Mouse (Mus musculus): ENCODE data around the gene Relt. TPM values are rescaled to one million over a fixed set of nuclear protein-coding genes. Genes with fewer than 3 reads are reported as not detected.

Relt gene
- polyA plus RNA-seq, 1 experiment from 2014 or later = 1.0 TPM

DNA sequence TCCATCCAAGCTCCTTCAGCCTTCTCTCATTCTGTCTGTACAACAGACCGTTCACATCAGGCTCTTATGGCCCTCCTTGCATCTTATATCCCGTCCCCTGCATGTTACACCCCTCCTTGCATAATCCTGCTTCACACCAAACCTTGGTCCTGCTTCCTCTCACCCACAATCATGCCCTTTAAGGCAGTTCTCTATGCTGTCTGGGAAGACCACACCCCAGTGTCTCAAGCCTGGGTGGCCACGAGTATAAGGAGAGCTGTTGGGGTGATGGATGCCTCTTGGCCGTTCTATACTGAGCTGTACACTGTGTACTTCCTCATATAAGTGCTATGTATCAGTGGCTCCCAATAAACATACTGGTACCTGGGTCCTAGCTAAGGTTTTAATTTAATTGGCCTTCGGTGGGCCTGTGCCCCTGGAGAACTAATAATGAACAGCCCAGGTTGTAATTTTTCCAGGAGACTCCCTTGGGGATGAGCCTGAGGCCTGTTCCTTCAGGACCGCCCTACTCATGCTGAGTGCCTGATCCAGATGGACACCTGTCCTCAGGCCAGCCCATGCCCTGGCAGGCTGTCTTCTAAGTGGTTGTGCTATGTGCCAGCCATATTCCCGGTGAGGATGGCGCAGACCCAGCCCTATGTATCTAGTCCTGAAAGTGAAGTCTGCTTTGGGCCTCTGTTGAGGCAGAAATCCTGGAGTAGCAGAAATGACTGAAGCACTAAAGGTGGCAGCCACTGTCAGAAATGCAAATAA lies 6.8 kb upstream of the Relt start:
- Histone ChIP-seq H3K4me3 (ENCODE audit: low read depth, low read length) (no peak overlapping the region), H3K27ac (ENCODE audit: low read depth, low read length) (no peak overlapping the region), H3K4me1 (replicated peaks; ENCODE audit: control insufficient read depth, insufficient read depth, low read length) (no peaks in the 10 kb centered on the region), H3K4me2 (replicated peaks; ENCODE audit: low read depth) (no peak overlapping the region), H3K9ac (ENCODE audit: low read depth, low read length) (no peak overlapping the region), H3K9me3 (ENCODE audit: control insufficient read depth) (no peaks in the 10 kb centered on the region), H3K36me3 (ENCODE audit: control insufficient read depth, insufficient read depth) (no peaks in the 10 kb centered on the region; the same call in 1 of the 2 replicates), H3K27me3 (replicated peaks; ENCODE audit: control insufficient read depth, insufficient read depth, low read length) (no peaks in the 10 kb centered on the region)
- ATAC-seq = no peak
- no peak for TF ChIP-seq CTCF (IDR thresholded peaks at IDR 0.05; ENCODE audit: low read depth)
- WGBS = 87% methylated on average over 8 of the region's 8 CpGs

DNA sequence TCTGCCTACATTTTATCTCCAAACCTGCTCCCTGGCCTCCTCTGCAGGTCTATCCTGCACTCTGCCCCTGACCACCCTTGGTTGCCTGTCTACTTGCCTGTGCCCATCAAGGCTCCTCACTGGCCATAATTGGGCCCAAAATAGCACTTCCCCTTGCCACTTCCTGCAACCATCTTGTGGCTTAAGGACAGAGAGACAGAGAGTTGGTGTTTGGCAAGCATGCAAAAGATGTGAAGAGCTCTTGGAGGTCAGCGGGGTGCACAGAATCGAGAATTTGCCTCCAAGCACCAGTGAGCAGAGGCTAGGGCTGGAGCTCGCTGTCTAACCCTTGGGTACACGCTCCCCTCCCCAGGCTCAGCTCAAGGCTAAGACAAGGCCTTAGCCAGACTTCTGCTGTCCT lies 5.3 kb upstream of the Relt start:
- H3K4me3 ChIP-seq (ENCODE audit: low read depth, low read length) = no peak overlapping the region
- WGBS = 72% methylated on average over 4 of the region's 4 CpGs
- no peaks in the 10 kb centered on the region for H3K4me1 ChIP-seq (replicated peaks; ENCODE audit: control insufficient read depth, insufficient read depth, low read length)
- H3K36me3 ChIP-seq (ENCODE audit: control insufficient read depth, insufficient read depth) = no peaks in the 10 kb centered on the region; the same call in 1 of the 2 replicates
- no peak overlapping the region for H3K9ac ChIP-seq (ENCODE audit: low read depth, low read length)
- no peaks in the 10 kb centered on the region for H3K27me3 ChIP-seq (replicated peaks; ENCODE audit: control insufficient read depth, insufficient read depth, low read length)
- H3K4me2 ChIP-seq (replicated peaks; ENCODE audit: low read depth) = no peak overlapping the region
- no peaks in the 10 kb centered on the region for H3K9me3 ChIP-seq (ENCODE audit: control insufficient read depth)
- no peak overlapping the region for H3K27ac ChIP-seq (ENCODE audit: low read depth, low read length)
- ATAC-seq = no peak
- no peak for TF ChIP-seq CTCF (IDR thresholded peaks at IDR 0.05; ENCODE audit: low read depth)

DNA sequence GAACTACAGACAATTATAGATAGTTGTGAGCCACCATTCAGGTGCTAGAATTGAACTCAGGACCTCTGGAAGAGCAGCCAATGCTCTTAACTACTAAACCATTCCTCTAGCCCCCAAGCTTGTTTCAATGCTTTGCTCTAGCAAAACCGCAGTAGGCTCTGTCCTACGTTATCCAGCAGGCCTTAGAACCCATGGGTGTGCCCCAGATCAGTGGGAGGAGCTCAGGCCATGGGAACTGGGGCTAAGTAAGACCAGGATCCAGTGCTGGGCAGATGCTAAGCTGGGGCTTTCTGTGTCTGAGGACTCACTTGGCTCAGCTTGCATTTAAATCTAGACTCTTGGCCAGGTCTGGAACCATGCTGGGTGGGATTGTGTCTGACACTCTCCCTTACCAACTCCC lies 4.3 kb upstream of the Relt start:
- no peak for TF ChIP-seq CTCF (IDR thresholded peaks at IDR 0.05; ENCODE audit: low read depth)
- no peak for ATAC-seq
- WGBS = 48% methylated on average over 2 of the region's 2 CpGs
- Histone ChIP-seq H3K4me1 (replicated peaks; ENCODE audit: control insufficient read depth, insufficient read depth, low read length) (no peaks in the 10 kb centered on the region), H3K4me3 (ENCODE audit: low read depth, low read length) (no peak overlapping the region), H3K4me2 (replicated peaks; ENCODE audit: low read depth) (no peak overlapping the region), H3K27ac (ENCODE audit: low read depth, low read length) (no peak overlapping the region), H3K36me3 (ENCODE audit: control insufficient read depth, insufficient read depth) (no peaks in the 10 kb centered on the region), H3K9ac (ENCODE audit: low read depth, low read length) (no peak overlapping the region), H3K9me3 (ENCODE audit: control insufficient read depth) (no peaks in the 10 kb centered on the region), H3K27me3 (replicated peaks; ENCODE audit: control insufficient read depth, insufficient read depth, low read length) (no peaks in the 10 kb centered on the region)

DNA sequence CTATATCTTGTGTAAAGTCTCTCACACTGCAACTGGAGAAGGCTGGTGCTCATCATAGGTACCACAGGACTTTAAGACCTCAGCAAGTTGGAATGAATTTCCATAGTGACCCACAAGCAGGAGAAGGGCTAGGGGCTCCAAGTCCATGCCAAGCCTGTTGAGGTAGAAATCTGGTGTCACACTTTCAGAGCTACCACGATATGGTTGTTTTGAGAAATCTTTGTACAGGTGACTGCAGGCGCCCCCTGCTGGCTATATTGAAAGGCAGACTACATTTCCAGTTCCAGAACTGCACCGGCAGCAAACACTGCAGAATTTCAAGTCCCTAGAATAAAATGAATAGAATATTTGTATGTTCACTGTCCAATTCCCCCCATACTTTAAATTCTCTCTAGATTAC lies 3.4 kb upstream of the Relt start:
- ATAC-seq = no peak

DNA sequence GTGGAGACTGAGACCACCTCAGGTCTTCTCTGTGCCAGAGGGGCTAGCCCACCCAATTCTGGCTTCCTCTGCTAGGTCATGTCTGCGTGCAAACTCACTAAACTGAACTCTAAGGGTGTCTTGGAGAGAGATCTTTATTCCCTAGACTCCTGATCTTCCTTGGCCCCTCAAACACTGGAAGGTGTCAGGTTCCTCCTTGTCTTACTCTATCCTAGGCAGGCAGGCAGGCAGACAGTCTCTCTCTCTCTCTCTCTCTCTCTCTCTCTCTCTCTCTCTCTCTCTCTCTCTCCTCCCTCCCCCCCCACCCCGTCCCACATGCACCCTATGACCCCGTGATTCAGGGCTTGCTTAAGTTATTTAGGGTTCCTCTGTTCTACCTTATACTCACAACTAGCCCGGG lies 893 bp downstream of the Relt start:
- no peak for TF ChIP-seq CTCF (IDR thresholded peaks at IDR 0.05; ENCODE audit: low read depth)
- peak overlapping the region; percentile 62 for H3K9ac ChIP-seq (ENCODE audit: low read depth, low read length)
- peak overlapping the region; percentile 69 for H3K4me3 ChIP-seq (ENCODE audit: low read depth, low read length)
- H3K36me3 ChIP-seq (ENCODE audit: control insufficient read depth, insufficient read depth) = no peaks in the 10 kb centered on the region
- ATAC-seq = no peak
- H3K9me3 ChIP-seq (ENCODE audit: control insufficient read depth) = no peaks in the 10 kb centered on the region
- 10% methylated on average over 4 of the region's 4 CpGs for WGBS
- H3K27me3 ChIP-seq (replicated peaks; ENCODE audit: control insufficient read depth, insufficient read depth, low read length) = no peaks in the 10 kb centered on the region
- no peaks in the 10 kb centered on the region for H3K4me1 ChIP-seq (replicated peaks; ENCODE audit: control insufficient read depth, insufficient read depth, low read length)
- peak overlapping the region; percentile 100 for H3K4me2 ChIP-seq (replicated peaks; ENCODE audit: low read depth)
- no peak overlapping the region for H3K27ac ChIP-seq (ENCODE audit: low read depth, low read length)

More for the DNA sequence above, 3.4 kb upstream of the Relt start:
- WGBS = 3% methylated on average over 3 of the region's 3 CpGs
- Histone ChIP-seq H3K36me3 (ENCODE audit: control insufficient read depth, insufficient read depth) (no peaks in the 10 kb centered on the region), H3K4me3 (ENCODE audit: low read depth, low read length) (no peak overlapping the region), H3K4me1 (replicated peaks; ENCODE audit: control insufficient read depth, insufficient read depth, low read length) (no peaks in the 10 kb centered on the region), H3K9me3 (ENCODE audit: control insufficient read depth) (no peaks in the 10 kb centered on the region), H3K4me2 (replicated peaks; ENCODE audit: low read depth) (no peak overlapping the region), H3K27ac (ENCODE audit: low read depth, low read length) (no peak overlapping the region), H3K27me3 (replicated peaks; ENCODE audit: control insufficient read depth, insufficient read depth, low read length) (no peaks in the 10 kb centered on the region), H3K9ac (ENCODE audit: low read depth, low read length) (no peak overlapping the region)
- peak; percentile 85 for TF ChIP-seq CTCF (IDR thresholded peaks at IDR 0.05; ENCODE audit: low read depth)

DNA sequence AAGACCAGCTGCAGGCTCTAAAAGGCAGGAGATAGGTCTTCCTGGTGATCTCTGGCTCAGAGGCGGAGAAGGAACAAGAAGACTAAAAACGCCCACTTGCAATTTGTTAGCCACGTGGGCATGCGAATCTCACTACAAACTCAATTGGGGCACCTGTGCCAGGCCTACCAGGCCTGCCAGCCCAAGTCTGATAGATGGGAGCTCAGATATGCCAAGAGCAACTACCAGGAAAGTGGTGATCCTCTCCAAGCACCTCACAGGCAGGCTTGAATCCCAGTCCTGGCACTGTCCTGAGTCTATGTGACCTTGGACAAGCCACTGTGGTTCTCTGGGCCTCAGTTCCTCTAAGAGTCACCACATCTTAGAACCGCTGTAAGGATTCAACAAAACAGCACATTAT lies 2.0 kb downstream of the Relt start:
- H3K4me1 ChIP-seq (replicated peaks; ENCODE audit: control insufficient read depth, insufficient read depth, low read length) = no peaks in the 10 kb centered on the region
- no peak overlapping the region for H3K4me3 ChIP-seq (ENCODE audit: low read depth, low read length)
- no peaks in the 10 kb centered on the region for H3K9me3 ChIP-seq (ENCODE audit: control insufficient read depth)
- no peak for TF ChIP-seq CTCF (IDR thresholded peaks at IDR 0.05; ENCODE audit: low read depth)
- H3K36me3 ChIP-seq (ENCODE audit: control insufficient read depth, insufficient read depth) = no peaks in the 10 kb centered on the region
- H3K9ac ChIP-seq (ENCODE audit: low read depth, low read length) = no peak overlapping the region
- WGBS = 83% methylated on average over 5 of the region's 5 CpGs
- no peak for ATAC-seq
- H3K4me2 ChIP-seq (replicated peaks; ENCODE audit: low read depth) = no peak overlapping the region
- H3K27ac ChIP-seq (ENCODE audit: low read depth, low read length) = no peak overlapping the region
- H3K27me3 ChIP-seq (replicated peaks; ENCODE audit: control insufficient read depth, insufficient read depth, low read length) = no peaks in the 10 kb centered on the region

Data from intestine, postnatal 0 days (tissue).